Mouse (Mus musculus): ENCODE measurements around the gene Pou3f1.
"Not testable (repeated sequence)": the region's sequence is repeated elsewhere in the genome, so short reads cannot be mapped to it uniquely, and the experiment has no call there.

Gene Pou3f1

DNA sequence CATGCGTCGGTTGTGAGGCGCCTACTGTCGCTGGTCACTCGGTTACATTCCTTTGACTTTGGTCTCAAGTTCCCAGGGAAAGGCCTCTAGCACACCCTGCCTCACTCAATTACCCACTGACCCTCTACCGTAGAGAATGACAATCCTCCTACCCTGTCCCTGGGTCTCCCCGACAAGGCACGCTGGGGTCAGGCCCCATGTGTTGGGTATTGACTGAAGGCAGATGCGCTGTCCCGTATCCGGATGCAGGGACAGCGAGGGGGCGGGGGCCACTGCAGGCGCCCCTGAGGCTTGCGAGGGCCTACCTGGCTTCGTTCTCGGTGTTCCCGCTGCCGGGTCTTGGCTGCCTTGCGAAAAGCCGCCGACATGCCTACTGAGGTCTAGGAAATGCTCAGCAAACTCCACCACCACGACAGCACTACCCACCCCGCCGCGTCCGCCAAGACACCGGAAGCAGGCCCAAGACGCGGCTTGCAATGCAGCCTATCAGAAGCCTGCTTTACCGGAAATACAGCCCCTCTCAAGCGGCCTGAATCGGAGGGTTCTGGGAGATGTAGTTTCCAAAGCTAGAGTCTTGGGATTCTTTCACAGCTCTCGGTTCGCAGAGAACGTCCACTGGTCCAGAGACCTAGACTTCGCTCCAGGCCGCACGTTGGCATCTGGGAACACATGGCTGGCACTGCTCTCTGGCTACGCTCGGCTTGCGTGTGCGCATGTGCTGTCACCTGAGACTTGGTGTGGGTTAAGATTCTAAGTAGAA, 36.7 kb downstream of the Pou3f1 start, which contains the start of gene Utp11:
Gene Utp11 (minus strand): TSS at position 466 of the 760 bp plus-strand sequence.
- DNase-seq, result peak; percentile 84 to 92

DNA sequence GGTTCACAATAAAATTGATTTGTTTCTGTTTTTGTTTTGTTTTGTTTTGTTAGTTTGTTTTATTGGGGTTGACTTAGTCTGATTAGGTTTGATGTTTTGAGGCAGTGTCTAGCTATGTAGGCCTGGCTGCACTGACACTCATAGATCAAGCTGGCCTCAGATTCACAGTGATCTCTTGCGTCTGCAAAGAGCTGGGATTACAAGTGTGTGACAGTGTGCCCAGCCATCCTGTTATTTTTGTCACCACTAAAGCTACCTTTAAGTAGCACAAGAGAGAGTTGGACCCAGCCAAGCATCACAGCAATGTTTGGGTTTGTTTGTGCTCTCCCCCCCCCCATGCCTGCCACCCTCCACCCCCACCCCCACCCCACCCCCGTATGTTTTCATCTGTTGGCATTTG, 38.0 kb downstream of the Pou3f1 start:
- DNase-seq, result no peak

DNA sequence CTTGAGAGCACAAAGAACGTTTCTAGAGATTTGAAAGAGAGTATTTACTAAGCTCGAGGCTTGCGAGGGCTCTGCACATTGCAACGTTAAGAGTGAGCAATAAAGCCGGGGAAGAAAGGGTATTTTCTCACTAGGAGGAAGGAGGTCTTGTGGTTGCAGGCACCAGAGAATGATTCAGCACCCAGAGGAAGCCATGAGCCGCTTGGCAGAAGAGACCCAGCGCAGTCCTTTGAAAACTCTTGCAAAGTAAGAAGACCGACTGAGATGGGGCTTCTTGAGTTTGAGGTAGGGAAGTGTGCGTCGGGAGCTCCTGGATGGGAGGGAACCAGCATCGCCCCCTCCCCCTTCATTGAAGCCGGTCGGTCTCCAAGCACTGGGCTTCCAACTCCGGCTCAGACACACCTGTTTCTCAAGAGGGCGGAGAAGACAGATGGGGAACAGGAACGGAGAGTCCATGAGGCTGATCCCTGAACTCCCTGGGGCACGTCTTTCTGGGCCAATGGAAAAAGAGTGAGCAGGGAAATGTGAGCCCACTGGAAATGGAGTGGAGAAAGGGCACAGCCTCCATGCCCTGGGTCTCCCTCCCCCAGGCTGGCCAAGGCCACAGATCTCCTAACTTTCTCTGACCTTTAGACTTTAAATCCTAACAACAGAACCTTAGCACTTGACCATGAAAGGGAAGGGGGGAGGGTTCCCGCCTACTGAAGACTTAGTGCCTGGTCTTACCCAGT, 39.3 kb downstream of the Pou3f1 start:
- DNase-seq, result no peak

DNA sequence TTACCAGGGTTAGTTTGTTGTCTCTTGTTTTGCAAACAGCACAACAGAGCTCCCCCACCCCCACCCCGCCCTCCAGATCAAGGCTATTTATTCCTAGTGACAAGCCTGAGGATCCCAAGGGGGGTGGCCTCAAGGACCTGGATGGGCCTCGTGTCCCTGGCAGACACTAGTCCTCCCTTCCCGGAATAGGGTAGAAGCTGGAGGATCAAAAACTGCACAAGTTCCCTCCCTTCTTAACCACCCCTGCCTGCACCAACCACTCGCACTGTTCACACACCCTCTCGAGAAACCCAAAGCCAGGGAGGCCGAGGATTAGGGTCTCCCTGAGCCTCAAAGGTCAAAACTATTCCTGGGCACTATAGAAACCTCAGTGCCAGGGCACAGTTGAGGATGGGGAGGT, 43.2 kb downstream of the Pou3f1 start:
- DNase-seq, result no peak

DNA sequence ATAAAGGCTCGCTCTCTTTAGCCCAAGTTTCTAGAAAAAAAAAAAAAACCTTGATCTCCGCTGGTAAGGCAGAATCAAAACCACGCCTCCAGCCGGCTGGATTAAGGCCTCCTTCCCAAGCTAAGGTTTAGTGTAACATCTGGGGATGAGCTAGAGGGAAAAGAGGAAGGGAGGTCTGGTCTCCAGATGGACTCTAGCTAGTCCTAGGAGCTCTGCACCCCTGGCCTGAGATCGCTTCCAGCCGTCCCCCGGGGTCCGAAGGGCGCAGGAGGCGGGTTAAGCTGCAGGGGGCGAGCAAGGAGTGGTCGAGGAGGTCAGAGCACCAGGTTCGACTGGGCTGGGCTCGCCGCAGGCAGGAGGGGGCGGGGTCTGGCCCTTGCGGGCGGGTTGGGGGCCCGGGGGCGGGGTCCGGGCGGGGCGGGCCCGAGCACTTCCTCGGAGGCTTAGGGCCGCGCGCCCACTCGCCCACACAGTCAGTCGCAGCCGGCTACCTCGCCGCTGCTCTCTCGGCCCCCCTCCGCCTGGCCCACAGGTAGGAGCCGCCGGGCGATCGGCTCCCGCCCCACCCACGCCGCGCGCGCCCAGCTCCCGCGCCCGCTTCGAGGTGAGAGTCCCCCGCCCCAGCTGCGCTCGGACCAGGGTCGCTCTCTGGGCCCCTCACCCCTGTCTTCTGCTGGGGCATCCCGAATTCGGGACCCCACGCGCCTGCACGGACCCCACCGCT, 43.8 kb downstream of the Pou3f1 start, which contains the start of gene Fhl3:
Gene Fhl3 (plus strand): TSS at position 454 of the 724 bp plus-strand sequence.
- DNase-seq, result peak; percentile 84 to 90

DNA sequence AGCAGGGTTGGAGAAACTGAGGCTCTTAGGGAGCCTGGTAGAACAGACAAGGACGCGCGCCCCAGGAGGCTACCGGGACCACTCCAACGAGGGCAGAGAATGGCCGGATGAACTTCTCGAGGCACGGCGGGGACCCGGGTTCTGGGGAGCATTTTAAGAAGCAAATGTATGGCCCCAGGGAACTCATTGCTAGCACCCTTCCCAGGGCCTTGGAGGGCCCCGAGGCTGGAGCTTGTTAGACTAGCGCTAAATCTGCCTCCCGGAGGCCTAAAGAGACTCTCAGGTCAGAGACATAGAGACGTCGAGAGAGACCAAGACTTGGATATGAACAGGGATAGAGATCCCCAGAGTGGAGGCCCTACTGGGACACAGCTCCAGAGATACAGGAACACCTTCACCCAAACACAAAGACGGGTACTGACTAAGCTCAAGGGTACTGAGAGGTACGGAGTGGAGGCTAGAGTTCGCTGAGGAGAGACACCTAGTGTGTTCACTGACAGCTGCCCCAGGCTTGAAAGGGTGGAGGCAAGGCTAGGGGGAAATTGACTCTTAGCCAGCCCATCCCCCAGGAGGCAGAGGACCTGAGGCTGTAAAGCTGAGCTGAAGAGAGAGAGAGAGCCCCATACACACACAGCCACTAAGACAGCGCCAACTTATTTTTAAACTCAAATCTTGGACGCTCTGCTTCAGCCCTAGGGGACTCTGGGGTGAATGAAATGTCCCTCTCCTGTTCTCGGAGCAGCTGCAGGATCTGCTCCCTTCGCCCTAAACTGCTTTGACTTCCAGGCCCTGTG, 44.6 kb downstream of the Pou3f1 start:
- peak; percentile 37 to 57 for DNase-seq

DNA sequence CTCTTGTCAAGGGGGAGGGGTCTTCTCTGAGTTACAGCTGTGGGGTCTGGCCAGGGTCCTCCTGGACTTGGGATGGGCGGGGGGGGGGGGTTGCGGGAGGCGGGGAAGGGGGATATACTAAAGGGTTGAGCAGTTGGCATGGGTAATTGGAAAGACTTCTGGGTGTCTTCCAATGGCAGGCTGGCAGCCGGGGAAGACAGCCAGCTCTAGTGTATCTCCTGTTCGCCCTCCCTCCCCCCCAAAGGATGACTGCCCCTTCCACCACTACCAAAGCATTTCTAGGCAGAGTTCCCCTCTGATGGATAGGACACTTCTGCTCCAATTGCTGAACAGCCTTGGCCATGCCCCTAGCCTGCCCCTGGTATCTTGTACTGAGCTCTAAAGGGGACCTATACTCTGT, 45.3 kb downstream of the Pou3f1 start:
- no peak for DNase-seq

DNA sequence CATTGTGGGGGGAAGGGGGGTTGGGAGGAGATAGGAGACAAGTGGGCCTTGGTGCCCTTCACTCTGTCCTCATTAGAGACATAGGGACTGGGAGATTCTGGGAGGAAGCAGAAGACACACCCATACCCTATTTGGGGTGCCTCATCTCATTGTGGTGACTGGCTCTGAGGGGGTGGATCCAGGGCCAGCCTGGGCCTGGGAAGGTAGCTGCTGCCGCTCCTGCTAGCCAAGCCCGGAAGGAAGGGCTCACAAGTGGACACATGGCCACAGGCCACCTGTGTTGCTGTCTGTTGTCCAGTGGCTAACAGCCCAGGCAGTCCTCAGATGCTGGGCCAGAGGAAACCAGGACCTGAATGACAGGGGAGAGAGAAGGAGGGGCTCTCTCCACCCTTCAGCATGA, 46.8 kb downstream of the Pou3f1 start:
- peak; percentile 28 to 29 for DNase-seq

DNA sequence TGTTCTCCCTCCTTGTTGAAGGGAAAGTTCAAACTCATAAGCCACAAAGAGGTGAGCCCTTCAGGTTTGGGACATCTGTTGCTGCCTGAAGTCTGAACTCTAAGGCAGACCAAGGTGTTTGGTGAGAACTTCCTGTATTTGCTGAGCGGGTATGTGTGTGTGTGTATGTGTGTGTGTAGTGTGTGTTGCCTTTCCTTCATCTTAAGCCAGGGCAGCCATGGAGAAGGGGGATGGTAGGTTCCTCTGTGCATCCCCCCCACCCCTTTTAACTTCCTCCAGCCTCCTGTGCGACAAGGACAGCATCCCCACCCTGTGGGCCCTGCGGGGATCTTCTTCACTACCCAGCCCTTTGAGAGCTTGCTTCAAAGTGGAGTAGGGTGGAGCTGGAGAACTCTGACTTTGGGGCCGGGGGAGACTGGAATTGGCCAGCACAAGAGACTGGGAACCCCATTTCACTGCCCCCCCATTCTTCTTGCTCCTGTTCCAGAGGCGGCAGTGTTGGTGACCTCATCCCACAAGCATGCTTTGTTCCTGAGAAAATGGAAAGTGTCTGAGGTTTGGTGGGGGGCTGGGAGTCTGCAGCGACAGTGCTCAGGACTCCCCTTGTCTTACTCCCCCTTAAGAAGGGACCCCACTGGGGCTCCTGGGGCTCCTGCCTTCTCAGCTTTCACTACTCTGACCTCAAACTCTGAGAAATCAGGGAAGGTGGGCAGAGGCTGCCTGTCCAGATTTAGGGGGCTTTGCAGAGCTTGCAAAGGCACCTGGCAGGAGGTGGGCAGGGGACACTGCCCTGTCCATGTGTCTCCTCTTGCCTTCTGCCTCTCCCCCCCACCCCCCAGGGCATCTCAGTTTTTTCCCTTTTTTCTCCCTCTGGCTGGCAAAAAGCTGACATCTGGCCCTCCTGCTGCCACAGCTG, 47.5 kb downstream of the Pou3f1 start:
- peak; percentile 44 to 59 for DNase-seq

DNA sequence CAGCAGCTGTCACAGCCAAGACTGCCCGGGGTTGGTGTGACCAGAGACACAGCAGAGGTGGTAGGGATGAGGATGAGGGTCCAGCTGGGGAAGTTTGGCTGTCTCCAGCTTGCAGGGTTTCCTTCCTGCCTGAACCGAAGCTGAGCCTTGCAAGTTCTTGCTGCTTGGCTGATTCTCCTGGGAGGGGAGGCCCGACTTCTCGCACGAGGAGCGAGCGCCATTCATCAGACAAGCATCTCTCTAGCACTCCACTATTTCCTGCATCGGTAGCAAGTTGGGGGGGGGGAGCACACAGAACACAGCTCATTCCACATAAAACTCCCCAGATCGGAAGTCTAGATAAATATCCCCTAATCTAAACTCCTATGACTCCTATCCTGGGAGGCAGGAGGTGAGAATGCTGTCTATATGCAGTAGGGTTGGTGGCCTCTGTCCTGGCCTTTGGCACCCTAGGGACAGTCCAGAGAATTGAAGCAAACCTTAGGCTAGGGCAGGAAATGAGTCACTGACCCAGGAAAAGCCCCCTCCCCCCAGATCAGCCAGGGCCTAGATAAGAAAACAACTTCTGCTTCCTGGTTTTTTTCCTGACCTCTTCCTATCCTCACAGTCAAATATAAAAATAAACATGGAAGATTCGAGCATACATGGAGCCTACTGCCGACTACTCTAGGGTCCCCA, 48.3 kb downstream of the Pou3f1 start:
- peak; percentile 69 to 81 for DNase-seq

DNA sequence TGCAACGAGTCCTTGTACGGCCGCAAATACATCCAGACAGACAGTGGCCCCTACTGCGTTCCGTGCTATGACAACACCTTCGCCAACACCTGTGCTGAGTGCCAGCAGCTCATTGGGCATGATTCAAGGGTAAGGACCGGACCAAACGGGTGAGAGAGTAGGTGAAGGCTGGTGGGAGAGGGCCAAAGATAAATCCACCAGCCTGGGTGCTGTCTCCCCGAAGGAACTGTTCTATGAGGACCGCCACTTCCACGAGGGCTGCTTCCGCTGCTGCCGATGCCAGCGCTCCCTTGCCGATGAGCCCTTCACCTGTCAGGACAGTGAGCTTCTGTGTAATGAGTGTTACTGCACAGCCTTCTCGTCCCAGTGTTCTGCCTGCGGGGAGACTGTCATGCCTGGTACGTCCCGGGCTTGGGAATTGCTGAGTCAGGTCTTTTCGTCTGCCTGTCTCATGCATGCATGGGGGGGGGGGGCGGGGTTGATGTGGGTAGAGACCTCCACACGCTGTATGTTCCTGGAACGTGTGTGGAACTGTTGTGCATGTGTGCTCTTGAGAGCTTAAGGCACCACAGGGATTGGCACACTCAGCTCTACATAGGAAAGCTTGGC, 49.2 kb downstream of the Pou3f1 start:
- DNase-seq, result peak in 1 of 2 experiments; percentile 5

DNA sequence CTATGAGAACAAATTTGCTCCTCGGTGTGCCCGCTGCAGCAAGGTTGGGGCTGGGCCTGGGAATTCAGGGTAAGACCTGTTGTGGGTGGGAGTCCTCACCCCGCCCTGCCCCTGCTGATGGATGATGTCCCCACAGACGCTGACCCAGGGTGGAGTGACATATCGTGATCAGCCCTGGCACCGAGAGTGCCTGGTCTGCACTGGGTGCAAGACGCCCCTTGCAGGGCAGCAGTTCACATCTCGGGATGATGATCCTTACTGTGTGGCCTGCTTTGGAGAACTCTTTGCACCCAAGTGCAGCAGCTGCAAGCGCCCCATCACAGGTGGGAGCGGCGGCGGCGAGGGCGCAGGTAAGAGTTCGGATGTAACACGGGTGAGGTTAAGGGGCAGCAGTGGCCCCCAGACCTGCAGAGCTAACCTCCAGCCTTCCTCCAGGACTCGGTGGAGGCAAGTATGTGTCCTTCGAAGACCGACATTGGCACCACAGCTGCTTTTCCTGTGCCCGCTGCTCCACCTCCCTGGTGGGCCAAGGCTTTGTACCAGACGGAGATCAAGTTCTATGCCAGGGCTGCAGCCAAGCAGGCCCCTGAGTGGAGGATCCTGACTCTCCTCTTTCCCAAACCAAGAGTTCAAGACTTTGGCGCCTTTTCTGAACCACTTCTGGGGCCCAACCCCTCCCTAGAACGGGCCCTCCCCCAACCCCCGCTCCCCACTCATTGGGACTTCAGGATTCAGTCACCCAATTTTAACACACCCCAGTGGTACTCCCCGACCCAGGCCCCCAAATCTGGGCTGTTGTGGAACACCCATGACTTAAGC, 51.0 kb downstream of the Pou3f1 start:
- not testable (repeated sequence) for DNase-seq

DNA sequence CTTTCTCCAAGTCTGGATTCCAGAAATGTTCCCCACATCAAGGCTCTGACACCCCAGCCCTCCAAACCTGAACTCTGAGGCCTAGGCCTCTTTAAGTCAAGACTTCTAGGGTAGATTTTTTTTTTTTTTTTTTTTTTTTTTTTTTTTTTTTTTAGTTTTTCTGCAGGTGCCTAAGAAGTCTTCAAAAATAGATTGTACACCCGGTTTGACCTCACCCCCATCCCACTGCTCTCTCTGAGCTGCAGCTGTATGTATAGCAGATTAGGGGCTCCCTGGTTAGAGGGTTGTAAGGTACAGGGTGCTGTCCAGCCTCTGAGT, 51.6 kb downstream of the Pou3f1 start:
- not testable (repeated sequence) for DNase-seq

DNA sequence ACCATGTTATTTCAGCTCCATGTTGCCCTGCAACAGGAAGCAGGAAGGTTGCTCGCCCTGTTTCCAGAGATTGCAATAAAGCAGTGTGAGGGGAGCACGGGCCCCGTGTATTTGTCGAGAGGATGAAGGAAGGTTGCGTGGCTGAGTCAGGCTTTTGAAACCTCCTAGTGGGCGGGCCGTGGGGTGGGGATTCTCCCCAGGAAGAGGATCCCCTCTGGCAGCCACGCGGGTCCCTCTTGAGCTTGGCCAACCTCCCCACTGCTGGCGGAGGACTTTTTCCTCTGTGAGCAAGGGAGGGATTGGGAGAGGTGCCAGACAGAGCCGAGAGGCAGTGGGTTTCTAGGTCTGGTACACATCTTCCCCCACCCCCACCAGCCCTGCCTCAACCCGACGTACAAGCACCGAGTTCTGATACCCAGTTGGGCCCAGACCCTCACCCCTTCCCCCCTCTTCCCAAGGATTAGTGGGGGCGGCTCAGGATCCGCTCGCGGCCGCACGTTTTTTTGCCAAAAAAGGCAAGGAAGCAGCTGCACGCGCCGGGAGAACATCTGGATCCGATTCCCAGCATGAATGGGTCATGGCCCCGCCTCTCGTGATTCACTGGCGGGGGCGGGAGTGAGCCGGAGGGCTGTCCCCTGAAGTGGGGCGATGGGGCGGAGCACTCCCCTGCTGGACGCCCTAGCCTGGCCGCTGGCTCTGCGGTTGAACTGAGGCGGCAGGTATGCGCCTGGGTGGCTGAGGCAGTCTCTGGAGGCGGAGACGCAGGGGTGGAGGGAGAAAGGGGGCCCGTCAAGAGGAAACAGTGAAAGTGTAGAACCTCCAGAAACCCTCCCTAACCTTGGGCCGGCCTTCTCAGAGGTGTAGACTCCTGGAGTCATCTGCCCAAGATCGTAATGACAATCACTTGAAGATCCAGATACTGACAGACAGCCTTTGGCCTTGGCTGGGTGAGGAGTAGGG, 52.2 kb downstream of the Pou3f1 start:
- DNase-seq, result peak; percentile 92 to 95

DNA sequence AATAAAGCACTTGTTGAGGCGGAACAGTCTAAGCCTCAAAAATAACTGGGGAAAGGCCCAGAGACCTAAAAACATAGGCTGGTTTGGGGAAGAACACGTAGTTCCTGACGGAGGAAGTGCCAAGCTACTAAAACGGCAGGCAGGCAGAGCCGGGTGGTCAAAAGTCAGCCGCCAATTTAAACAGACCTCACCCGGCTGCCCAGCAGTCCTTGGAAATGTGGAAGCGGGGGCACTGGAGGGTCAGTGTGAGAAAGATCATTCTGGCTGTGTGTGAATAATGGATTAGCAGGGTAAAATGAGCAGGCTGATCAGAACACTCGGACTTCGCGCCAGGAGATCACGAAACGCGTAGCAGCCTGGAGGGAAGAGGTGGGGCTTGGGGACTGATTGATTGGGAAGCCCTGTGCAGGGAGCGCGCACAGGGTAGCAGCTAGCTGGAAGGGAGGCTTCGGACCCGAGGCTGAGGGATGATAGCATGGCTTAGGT, 53.4 kb downstream of the Pou3f1 start:
- DNase-seq, result peak; percentile 49 to 68

All from kidney, postnatal 4 days (tissue).